Mouse (Mus musculus) gastrocnemius, postnatal 25 days (tissue): ENCODE results near the gene Doc2b. TPM values are rescaled to one million over a fixed set of nuclear protein-coding genes. Genes with fewer than 3 reads are reported as not detected.
A peak's percentile ranks its signal among the peaks of the same experiment; 100 is the strongest.

Experiments used
- DNase-seq: peaks from one replicate; pipeline ENCODE4 v3.0.0; 2022
- long read RNA-seq, 2 experiments: library from polyadenylated mRNA; stranded (forward); transcript quantifications; one replicate each; pipeline ENCODE4 v2.0.0; 2021
- total RNA-seq, 2 experiments: library from RNA; stranded (reverse); gene quantifications; 1 replicate in 1 of 2; 2 replicates in 1 of 2; pipeline ENCODE4 v1.2.3; 2021

The Doc2b gene
- total RNA-seq: under 1 TPM; 0.38 to 0.78 TPM
- long read RNA-seq, experiment 1: 0 reads
- long read RNA-seq, experiment 2: 0 reads

DNA sequence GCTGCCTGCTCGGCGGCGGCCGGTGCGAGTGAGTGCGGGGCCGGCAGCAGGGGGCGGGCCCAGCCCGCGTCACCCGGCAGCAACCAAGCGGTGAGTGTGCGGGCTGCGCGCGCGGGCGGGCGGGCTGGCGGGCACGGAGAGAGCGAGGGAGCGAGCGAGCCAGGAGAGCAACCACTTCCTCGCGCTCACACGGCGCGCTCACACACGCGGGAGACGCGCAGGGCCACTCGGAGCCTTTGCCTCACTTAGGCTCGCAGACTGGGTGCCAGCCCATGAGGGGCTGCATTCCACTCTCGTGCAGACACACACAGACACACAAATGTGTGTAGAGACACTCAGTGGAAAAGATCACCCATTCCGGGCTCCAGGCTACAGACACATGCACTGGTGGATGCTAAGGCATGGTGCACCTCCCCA, at the start of gene Doc2b:
Gene Doc2b (minus strand): TSS at position 21 of the 417 bp plus-strand sequence.
- DNase-seq: no peak

DNA sequence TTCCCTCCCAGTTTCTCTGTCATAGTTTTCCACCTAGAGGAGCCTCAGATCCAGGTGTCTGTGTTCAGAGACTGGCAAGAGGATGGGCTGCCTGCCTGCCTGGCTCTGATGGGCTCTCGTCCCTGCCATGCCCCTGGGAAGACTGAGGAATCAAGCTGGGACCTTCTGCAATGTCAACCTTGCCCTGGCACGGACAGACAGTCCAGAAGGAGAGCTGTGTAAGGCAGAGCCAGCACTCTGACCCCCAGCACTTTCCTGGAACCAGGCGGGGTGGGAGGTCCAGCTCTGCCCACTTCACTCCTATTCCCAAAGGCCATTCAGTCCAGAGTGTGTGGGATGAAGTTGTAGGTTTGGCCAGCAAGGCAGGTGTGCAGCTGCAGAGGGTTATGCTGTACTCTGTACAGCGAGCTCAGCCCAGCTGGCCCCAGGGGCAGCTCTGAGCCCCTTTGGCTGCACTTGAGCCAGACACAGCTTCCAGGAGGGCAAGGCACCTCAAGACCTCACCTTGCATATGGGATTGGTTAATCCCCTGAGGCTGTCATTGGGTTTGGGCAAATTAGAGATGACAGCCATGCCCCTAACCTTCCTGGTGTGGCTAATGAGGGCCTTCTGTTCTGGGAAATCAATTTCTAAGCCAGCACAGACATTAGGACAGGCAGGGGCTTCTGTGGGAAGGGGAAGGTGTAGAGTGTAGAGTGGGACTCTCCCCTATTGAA, 47.2 kb upstream of the Doc2b start:
- no peak for DNase-seq

DNA sequence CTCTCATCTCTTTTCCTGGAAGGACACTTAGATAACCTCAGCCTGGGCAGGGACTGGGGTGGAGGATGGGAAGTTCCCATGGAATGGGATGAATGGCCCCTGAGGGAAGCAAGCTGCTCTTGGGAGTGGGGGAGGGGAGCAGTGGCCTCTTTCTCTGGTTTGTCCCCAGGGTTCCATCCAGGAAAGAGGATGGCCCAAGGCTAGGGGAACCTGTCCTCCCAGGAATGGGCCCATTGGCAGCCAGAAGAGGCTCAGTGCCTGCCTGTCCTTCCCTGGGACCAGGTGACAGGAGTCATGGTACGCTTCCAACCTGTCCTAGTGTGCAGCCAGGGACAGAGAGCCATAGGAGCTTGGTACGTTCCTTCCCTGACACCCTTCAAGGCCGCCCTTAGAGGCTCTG, 45.7 kb upstream of the Doc2b start:
- no peak for DNase-seq

DNA sequence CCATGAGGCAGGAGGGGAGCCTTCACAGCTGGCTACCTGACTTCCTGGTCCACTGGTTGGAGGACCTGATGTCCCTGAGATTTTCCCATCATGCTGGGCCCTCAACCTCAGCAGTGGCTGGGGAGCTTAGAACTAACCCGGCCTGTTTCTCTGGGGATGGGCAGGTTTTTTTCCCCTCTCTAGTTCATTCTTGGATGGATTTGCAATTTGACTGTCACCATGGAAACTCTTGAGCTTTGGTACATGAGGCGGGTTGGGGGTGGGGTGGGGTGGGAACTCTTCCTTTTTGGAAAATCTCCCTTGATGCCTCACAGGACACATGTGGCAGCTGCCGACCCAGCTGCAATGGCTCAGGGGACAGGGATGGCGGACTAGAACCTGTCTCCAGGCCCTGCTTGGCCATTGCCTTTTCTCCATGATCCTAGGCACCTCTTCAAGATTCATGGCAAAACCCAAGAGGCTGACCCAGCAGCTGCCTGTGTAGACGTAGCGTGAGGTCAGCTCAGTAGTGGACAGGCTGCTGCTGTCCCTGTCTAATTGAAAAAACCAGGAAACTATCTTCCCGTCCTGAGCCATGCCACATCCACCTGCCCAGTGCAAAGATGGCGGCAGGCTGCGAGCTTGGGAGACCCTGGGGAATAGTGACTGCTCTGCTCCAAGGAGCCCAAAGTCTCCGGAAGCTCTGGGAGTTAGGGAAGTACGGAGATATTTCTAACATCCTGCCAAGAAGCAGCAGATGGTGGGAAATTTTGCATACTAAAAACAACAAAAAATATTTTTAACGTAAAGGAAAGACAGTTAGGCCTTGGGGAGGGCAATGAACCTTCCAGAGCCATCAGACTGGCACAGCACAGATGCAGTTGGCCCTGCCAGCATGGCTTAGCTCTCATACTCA, 43.9 kb upstream of the Doc2b start:
- DNase-seq: no peak

DNA sequence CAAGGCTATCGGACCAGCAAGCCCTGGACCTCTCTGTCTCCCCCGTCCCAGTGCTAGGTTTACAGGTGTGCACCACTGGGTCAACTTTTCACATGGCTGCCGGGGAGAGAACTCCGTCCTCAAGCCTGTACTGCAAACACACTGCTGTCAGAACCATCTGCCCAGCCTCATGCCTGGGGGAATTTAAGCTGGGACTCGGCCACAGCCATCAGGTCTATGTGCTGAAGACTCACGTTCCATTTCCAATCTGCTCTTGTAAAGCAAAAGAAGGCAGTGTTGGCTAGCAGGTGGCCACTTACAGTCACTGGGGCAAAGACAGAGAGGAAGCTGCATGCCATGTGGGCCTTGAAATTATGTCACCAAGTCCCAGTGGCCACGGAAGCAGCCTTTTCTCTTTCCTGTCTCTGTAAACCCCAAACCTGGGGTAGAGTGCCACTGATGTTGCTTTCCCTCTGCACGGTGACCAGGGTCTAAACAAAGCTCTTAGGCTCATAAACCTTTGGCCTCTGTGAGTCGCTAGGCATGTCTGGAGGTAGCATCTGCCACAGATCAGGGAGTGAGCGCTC, 43.1 kb upstream of the Doc2b start:
- no peak for DNase-seq

DNA sequence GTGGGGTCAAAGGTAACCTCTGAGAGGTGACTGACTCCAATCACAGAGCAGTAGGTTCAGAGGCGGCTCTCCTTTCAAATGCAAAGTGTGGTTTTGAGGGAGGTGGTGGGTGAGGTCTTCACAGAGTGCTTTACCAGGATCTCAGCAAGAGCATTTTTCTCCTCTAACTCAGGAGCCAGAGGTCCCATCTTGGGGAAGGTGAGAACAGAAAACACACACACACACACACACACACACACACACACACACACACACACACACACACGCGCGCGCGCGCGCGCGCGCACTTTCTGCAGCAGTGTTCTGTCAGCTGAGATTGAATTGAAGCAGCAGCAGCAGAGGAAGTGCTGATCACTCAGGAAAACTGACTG, 40.4 kb upstream of the Doc2b start:
- DNase-seq: no peak

DNA sequence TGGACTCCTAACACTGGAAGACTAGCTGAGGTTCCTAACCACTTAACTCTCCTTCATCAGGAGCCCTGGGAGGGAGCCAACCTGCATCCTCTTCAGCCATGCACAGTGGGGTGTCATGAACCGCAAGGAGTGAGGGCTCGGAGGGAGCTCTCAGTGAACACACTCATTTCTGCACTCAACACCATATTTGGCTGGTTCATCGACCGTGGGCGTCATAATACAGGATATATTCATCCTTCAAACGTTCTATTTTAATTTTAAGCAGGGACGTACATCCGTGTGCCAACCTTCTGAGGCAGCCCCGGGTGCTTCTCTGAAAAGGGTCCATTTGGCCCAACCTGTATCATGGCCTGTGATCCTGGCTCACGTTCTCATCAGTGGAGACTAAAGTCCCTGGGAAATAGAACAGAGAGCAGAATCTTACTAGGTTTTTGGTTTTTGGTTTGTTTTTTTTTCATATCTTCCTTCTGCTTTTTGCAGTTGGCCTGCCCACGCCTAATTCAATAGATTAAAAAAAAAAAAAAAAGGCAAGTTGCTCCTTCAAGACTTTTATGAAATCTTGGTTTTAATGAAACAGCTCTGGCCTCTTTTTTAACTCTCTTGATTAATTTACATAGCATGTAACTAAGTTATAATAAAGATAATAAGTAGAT, 39.9 kb upstream of the Doc2b start:
- DNase-seq: no peak

DNA sequence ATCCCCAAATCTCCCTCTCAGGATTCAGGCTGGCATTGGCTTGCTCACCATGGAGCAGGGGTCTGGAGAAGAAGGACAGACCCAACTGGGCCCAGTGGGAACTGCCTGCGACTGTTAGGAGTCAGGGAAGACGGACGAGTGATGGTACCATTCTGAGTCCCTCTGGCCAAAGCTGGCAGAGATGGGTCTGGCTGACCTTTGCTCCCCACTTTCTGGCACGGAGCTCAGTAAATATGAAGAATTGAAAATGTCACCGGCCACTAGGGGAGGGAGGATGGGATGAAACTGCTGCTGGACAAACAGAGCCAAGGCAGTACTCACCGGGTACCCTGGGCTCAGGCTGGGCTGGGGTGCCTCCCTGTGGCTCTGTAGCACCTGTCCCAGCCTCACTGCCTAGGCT, 37.2 kb upstream of the Doc2b start:
- DNase-seq: no peak

DNA sequence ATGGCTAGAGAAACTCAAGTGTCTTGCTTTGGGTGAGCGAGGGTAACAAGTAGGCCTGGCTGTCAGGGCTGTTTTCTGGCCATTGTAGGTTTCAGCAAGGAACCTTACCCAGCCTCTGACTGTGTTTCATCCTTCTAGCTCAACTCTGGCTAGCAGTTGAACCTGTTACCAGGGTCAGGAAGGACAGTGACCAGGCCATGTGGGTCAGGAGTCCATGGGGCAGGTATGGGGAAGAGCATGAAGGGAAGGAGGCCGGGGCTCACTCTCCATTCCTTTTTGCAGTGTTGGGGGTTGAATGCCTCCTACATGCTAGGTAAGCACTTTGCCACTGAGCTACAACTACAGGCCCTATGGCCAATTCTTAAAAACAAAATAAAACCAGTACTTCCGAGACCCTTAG, 34.5 kb upstream of the Doc2b start:
- DNase-seq: no peak

DNA sequence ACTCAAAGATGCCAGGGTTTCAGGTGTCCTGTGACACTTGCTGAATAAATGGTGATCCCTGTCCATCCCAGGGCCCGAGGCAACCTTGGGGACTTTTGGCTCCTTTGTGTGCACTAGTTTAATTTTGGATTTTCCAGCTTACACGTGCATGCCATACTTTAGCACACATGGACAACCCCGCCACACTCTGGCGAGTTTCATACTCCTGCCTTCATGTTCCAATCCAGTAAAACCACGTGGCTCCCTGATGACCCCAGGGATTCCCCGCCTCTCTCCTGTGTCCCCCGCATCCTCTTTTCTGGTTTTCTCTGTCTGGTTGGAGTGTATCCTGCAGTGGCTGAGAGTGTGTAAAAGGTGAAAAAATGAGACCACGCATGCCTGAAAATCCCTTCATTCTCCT, 31.6 kb upstream of the Doc2b start:
- DNase-seq: no peak

DNA sequence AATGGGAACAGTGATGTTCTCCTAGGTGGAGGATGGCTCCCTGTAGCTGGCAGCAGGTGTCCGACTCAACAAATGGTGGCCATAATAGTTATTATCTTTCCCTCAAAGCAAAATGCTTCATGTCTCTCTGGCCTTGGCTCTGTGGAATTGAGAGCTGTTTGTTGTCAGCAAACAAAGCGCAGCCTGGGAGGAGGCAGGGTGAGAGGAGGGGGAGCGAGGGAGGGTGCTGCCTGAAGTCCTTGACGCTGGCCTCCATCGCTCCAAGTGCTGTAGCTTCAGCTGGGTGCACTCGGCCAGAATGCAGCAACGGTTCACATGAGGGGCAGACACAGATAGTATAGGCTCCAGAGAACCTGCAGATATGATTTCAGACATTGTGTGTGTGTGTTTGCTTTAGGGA, 27.7 kb upstream of the Doc2b start:
- no peak for DNase-seq

DNA sequence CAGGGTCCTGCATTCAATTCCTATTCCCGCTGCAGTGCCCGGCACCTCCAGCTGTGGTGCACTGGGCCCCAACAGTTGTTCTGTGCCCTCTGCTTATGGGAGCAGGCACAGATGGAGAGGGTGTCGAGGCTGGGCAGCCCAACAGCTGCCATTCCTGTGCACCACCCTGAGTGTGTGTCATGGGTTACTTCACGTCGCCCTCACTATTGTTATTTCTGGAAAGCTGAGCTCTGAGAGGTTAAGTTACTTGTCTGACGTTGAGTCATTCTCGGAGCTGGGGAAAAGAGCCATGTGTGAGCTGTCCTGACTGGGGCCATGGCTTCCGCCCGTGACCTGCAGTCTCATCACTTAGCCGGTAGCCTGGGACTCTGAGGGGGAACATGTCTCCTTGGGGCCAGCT, 17.2 kb upstream of the Doc2b start:
- no peak for DNase-seq

DNA sequence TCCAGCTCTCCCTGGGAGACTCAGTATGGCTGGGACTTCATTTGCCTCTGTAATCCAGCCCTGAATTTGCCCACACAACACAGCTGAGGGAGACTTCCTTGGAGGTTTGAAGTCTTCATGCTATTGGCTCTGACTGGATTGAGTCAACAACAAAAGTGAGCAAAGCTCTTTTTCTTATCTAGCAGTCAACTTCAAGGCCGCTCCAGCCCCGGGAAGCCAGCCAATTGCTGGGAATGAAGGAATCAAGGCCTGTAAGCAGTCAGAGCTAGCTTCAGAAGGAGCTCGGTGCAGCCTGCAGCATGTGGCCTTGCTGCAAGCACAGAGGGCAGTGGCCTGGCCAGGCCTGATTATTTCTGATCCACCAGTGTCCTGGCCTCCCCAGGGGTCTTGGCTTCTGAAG, 16.1 kb upstream of the Doc2b start:
- DNase-seq: peak; percentile 73

DNA sequence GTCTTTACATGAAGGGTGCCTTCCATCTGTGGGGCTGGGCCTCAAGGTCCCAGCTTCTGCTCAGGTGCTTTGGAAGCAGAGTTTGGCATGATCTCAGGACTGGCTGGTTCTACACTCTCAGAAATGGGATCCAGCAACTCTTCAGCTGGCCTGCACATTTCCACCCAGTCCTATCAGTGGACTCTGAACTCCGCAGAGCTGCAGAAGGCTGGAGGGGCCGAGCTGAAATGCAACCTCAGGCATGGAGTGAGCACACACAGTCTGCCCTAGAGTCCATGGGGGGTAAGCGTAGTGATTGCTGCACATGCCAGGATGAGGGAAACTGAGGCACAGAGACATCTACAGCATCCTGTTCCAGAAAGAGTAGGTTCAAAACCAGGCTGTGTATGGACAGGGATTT, 14.7 kb upstream of the Doc2b start:
- DNase-seq: no peak

DNA sequence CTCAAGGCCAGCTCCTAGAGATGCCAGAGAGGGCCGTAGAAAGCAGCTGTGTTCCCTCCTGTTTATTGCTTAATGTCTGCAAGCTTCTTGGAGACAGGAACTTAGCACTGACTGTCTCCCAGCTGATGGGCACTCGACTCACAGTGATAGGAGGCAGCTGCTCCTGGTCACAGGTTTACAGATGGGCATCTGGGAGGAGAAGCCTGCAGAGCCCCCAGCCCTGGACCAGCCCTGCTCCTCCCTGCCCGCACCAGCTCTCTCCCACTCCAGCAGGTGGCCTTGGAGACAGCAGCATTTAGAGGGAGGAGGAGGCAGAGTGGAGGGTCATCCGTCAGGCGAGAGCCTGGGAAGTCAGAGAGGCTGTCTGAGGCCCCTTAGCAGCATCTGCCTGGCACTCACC, 11.6 kb upstream of the Doc2b start:
- DNase-seq: no peak

DNA sequence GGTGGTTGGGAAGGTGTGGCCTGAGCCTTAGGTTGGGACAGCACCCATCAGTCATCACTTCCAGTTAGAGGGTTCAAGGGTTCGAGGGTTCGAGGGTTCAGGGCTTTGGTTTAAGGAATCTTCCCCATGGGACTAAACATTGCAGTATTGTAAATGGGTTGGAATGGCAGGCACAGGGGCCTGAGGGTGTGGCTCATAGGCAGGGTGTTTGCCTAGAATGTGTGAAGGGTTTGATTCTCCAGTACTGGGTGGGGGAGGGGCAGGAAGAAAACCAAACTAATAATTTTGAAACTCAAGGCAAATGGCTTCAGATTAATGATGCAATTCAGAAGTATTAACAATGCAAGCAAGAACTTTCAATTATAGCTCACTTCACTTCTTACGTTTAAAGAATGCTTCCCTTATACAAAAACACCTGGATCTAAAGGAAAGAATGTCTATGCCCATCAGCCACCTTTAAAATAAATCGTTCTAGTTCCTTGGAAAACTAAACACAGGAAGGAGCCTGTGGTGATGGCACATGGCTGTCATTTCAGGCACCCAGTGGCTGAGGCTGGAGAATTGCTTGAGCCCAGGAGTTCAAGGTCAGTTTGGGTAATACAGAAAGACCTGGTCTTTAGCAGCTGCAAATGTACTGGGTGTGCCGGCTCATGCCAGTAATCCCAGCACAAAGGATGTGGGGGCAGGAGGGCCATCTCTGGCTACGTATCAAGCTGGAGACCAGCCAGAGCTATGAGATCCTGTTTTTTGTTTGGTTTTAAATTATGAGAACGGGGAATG, 6.1 kb upstream of the Doc2b start:
- no peak for DNase-seq

DNA sequence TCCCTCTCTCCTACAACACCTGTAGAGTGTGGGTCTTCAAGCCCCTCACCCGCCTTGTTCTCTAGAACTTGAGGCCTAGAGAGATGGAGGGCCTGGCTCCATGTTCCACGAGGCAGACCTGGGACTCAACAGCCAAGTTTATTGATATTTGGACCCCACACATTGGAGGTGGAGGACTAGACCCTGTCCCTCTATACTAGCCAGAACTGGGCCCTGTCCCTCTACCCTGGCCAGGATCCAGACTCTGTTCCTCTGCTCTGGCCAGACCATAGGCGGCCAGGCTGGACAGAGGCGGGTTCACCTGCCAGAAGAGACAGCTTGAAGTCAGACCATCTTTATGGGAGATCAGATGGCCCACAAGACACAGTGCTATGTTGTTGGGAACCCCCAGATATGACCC, 5.5 kb upstream of the Doc2b start:
- DNase-seq: no peak

DNA sequence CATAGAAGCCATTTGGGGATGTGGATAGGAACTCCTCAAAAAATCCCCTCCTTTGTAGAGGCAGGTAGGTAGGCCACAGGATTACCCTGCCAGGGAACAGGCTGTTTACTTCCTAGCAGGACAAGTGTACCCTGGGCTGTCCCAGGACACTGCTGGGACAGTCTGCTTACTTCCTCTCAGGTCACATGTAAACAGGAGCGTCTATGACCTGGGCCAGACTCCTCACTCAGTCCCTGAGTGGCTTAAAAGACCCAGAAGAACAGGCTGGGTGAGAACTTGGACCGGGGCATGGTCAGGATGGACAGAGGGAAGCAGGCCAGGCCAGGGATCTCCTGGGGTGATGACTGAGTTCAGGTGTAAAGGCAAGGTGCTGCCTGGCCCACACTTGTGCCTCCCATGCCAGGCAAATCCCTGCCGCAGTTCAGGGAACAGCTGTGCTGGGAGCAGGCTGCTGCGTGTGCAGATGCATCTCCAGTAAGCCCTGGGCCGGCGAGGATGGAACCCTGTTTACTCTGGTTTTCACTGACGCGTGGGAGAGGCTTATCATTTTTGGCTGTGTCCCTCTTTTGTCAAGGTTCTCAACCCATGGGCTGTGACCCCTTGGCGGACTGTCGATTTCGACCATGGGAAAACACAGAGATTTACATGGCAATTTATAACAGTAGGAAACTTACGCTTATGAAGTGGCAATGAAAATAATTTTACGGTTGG, 842 bp upstream of the Doc2b start:
- peak; percentile 31 for DNase-seq

DNA sequence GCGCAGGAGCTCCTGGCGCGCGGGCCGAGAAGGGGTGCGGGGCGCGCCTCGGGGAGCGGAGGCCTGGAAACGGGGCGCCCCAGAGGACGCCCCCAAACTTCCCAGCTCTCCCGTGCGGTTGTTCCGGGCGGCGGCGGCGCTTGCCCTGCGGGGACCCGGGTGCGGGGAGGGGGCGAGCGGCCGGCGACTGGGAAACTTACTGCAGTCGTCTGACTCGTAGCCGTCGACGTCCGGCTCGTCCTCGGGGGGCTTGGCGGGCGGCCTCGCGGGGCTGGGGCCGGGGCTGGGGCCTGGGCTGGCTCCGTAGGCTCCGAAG, 570 bp downstream of the Doc2b start:
- no peak for DNase-seq

DNA sequence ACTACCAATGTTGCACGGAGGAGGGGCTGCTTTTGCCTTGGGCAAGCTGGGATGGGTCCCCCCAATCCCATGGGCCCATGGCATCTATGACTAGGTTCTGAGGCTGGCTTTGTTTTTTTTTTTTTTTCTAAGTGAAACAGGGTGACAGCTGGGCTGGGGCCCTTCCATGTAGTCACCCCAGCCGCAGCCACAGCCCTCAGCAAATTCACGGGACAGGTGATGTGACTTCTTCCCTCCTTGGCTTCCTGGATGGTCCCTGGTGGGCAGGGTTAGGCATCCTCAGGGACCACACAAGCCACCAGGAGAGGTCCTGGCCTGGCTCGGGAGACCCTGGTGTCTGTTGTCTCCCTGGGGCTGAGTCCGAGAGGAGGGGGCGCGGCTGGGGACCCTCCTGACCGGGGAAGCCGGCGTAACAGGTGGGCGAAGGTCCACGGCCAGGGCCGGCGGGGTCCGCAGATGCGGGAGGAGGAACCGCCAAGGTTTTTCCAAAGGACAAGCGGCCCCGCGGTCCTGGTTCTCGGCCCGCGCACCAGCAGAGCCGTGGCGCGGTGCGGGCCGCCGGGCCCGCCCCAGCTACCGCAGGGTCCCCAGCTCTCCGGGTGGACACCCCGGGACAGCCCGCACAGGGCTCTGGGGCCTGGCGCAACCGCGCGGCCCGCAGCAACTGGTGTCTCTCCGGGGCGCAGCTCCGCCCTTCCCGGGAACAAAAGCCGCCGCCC, 1.1 kb downstream of the Doc2b start:
- no peak for DNase-seq

DNA sequence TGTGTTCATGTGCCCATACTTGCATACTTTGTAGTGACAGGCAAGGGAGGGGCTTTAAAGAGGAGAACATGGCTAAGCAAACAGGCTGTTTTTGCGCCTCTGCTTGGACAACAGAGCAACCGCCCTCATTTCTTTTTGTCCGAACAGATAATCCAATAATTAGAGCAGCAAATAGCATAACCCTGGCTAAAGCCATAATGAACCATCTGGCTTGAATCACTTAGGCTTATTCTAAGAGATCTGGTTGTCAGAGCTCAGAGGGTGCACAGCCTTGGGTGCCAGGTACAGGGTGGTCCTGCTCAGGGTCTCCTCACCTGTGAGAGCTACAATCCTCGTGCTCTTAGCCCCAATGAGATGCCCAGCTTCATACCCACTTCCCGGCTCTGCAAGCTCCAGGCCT, 2.5 kb downstream of the Doc2b start:
- DNase-seq: no peak
